Mouse (Mus musculus) heart, embryonic 16.5 days (tissue): Measurements from ENCODE around the gene Cdc45. TPM values are rescaled to one million over a fixed set of nuclear protein-coding genes. Genes with fewer than 3 reads are reported as not detected.

Experiments used
- ATAC-seq: fragments of 200-750 bp; cut with Nextera tagmentation; replicated peaks from 2 replicates; pipeline ENCODE4 v1.8.0; 2017; ENCODE audit warnings: moderate number of reproducible peaks; ENCODE audit not compliant: insufficient read depth, low FRiP score; ENCODE audit errors: extremely low read depth
- H3K27ac ChIP-seq: fragments of 300-500 bp; sonication (generic); 2 replicates; pipeline ENCODE4 v1.5.1; 2014; ENCODE audit warnings: mild to moderate bottlenecking, low read length, control low read depth, moderate library complexity
- H3K27me3 ChIP-seq: fragments of 300-500 bp; sonication (generic); 2 replicates; pipeline ENCODE4 v1.6.1; 2014; ENCODE audit warnings: low read length, mixed read lengths; ENCODE audit not compliant: control insufficient read depth, insufficient read depth
- H3K36me3 ChIP-seq: fragments of 300-500 bp; sonication (generic); 2 replicates; pipeline ENCODE4 v1.6.1; 2014; ENCODE audit not compliant: control insufficient read depth, insufficient read depth
- H3K4me1 ChIP-seq: fragments of 300-500 bp; sonication (generic); 2 replicates; pipeline ENCODE4 v1.6.1; 2014; ENCODE audit warnings: low read length, mixed read lengths; ENCODE audit not compliant: control insufficient read depth, insufficient read depth
- H3K4me2 ChIP-seq: fragments of 300-500 bp; sonication (generic); 2 replicates; pipeline ENCODE4 v1.6.1; 2014; ENCODE audit warnings: low read depth, mild to moderate bottlenecking, control low read depth, low read length
- H3K4me3 ChIP-seq: fragments of 300-500 bp; sonication (generic); 2 replicates; pipeline ENCODE4 v1.5.1; 2014; ENCODE audit warnings: mild to moderate bottlenecking, control low read depth, low read length
- H3K9ac ChIP-seq: fragments of 300-500 bp; sonication (generic); 2 replicates; pipeline ENCODE4 v1.6.1; 2014; ENCODE audit warnings: low read length, control low read depth
- H3K9me3 ChIP-seq: fragments of 300-500 bp; sonication (generic); replicated peaks from 2 replicates; pipeline ENCODE4 v1.6.1; 2016; ENCODE audit warnings: low read length; ENCODE audit not compliant: control insufficient read depth
- WGBS: fragments of 180-500 bp; shearing (Covaris S2); extraction: QIAGEN DNeasy Blood & Tissue Kit; methylation state at CpG from one replicate; pipeline ENCODE4 v1.1.7; 2014; 5-methylcytosine and 5-hydroxymethylcytosine counted together
- polyA plus RNA-seq: library from polyadenylated mRNA; unstranded; fragments of >200 nt; fragmentation: Nextera tagmentation; extraction: Ambion mirVana; gene quantifications from 2 replicates; pipeline ENCODE4 v1.2.1, GENCODE M21; 2015

Gene Cdc45
- polyA plus RNA-seq, 1 experiment from 2014 or later, result 39.2 TPM

- Histone ChIP-seq H3K4me1 (no peaks in the 10 kb centered on the region), H3K27ac (no peak overlapping the region), H3K9me3 (no peaks in the 10 kb centered on the region), H3K36me3 (peaks cover 31% of the 10 kb centered on the region), H3K27me3 (no peaks in the 10 kb centered on the region), H3K9ac (no peak overlapping the region), H3K4me3 (no peak overlapping the region), H3K4me2 (no peak overlapping the region)
- 73% methylated on average over 2 of the region's 2 CpGs for WGBS
- no peak for ATAC-seq
These were observed 12.9 kb downstream of the Cdc45 start for GRCm38 (mm10) chr16:18798841-18799240.

- no peak overlapping the region for H3K4me2 ChIP-seq
- 91% methylated on average over 5 of the region's 5 CpGs for WGBS
- H3K4me1 ChIP-seq, result no peaks in the 10 kb centered on the region
- no peak for ATAC-seq
- peaks cover 34% of the 10 kb centered on the region for H3K36me3 ChIP-seq
- no peak overlapping the region for H3K9ac ChIP-seq
- H3K4me3 ChIP-seq, result no peak overlapping the region
- H3K27me3 ChIP-seq, result no peaks in the 10 kb centered on the region
- H3K9me3 ChIP-seq, result no peaks in the 10 kb centered on the region
- no peak overlapping the region for H3K27ac ChIP-seq
These were observed 13.6 kb downstream of the Cdc45 start for GRCm38 (mm10) chr16:18798151-18798550.

GRCm38 (mm10) chr16:18796645-18797044 is 15.1 kb downstream of the Cdc45 start:
- ATAC-seq, result no peak
- Histone ChIP-seq H3K9ac (0 out of 2 replicates have a peak overlapping the region, but pooled peaks have one; percentile 13), H3K27me3 (no peaks in the 10 kb centered on the region), H3K4me2 (no peak overlapping the region), H3K36me3 (peaks cover 38% of the 10 kb centered on the region), H3K9me3 (no peaks in the 10 kb centered on the region), H3K27ac (no peak overlapping the region), H3K4me1 (no peaks in the 10 kb centered on the region), H3K4me3 (no peak overlapping the region)
- WGBS, result 86% methylated on average over 7 of the region's 7 CpGs

- no peaks in the 10 kb centered on the region for H3K4me1 ChIP-seq
- no peak for ATAC-seq
- WGBS, result 86% methylated on average over 11 of the region's 11 CpGs
- H3K4me3 ChIP-seq, result no peak overlapping the region
- H3K27me3 ChIP-seq, result no peaks in the 10 kb centered on the region
- peaks cover 33% of the 10 kb centered on the region for H3K36me3 ChIP-seq
- H3K4me2 ChIP-seq, result no peak overlapping the region
- no peak overlapping the region for H3K27ac ChIP-seq
- H3K9ac ChIP-seq, result no peak overlapping the region
- no peaks in the 10 kb centered on the region for H3K9me3 ChIP-seq
These were observed 16.4 kb downstream of the Cdc45 start for GRCm38 (mm10) chr16:18795223-18795899.

- Histone ChIP-seq H3K27me3 (no peaks in the 10 kb centered on the region), H3K4me1 (no peaks in the 10 kb centered on the region), H3K36me3 (peaks cover 29% of the 10 kb centered on the region), H3K4me3 (no peak overlapping the region), H3K27ac (no peak overlapping the region), H3K9ac (no peak overlapping the region), H3K4me2 (no peak overlapping the region), H3K9me3 (no peaks in the 10 kb centered on the region)
- WGBS, result 80% methylated on average over 10 of the region's 10 CpGs
- ATAC-seq, result no peak
These were observed 23.0 kb downstream of the Cdc45 start for GRCm38 (mm10) chr16:18788627-18789406.

- ATAC-seq, result no peak
These were observed 25.1 kb downstream of the Cdc45 start for GRCm38 (mm10) chr16:18786652-18787051.

GRCm38 (mm10) chr16:18785485-18785884 is 26.3 kb downstream of the Cdc45 start:
- Histone ChIP-seq H3K27ac (no peak overlapping the region), H3K9me3 (no peaks in the 10 kb centered on the region), H3K4me1 (no peaks in the 10 kb centered on the region), H3K36me3 (peaks cover 20% of the 10 kb centered on the region), H3K4me2 (no peak overlapping the region), H3K27me3 (no peaks in the 10 kb centered on the region), H3K4me3 (no peak overlapping the region), H3K9ac (no peak overlapping the region)
- 62% methylated on average over 1 of the region's 1 CpGs for WGBS
- no peak for ATAC-seq

More at GRCm38 (mm10) chr16:18786652-18787051, 25.1 kb downstream of the Cdc45 start:
- no peaks in the 10 kb centered on the region for H3K9me3 ChIP-seq
- H3K27ac ChIP-seq, result no peak overlapping the region
- WGBS, result 93% methylated on average over 10 of the region's 10 CpGs
- no peak overlapping the region for H3K4me3 ChIP-seq
- H3K36me3 ChIP-seq, result peaks cover 27% of the 10 kb centered on the region
- H3K27me3 ChIP-seq, result no peaks in the 10 kb centered on the region
- H3K4me2 ChIP-seq, result no peak overlapping the region
- no peak overlapping the region for H3K9ac ChIP-seq
- H3K4me1 ChIP-seq, result no peaks in the 10 kb centered on the region

- no peaks in the 10 kb centered on the region for H3K27me3 ChIP-seq
- no peak overlapping the region for H3K4me3 ChIP-seq
- 88% methylated on average over 7 of the region's 7 CpGs for WGBS
- ATAC-seq, result no peak
- peaks cover 19% of the 10 kb centered on the region for H3K36me3 ChIP-seq
- H3K4me2 ChIP-seq, result no peak overlapping the region
- no peak overlapping the region for H3K27ac ChIP-seq
- H3K4me1 ChIP-seq, result no peaks in the 10 kb centered on the region
- no peaks in the 10 kb centered on the region for H3K9me3 ChIP-seq
- no peak overlapping the region for H3K9ac ChIP-seq
These were observed 26.8 kb downstream of the Cdc45 start for GRCm38 (mm10) chr16:18785025-18785424.

GRCm38 (mm10) chr16:18781810-18782209 is 30.0 kb downstream of the Cdc45 start:
- Histone ChIP-seq H3K4me3 (no peak overlapping the region), H3K27me3 (peaks cover 25% of the 10 kb centered on the region), H3K4me1 (peaks cover 2% of the 10 kb centered on the region; the same call in 1 of the 2 replicates), H3K9me3 (no peaks in the 10 kb centered on the region), H3K36me3 (peaks cover 13% of the 10 kb centered on the region), H3K27ac (no peak overlapping the region), H3K4me2 (no peak overlapping the region), H3K9ac (no peak overlapping the region)
- 85% methylated on average over 10 of the region's 10 CpGs for WGBS
- no peak for ATAC-seq
